Mouse (Mus musculus): ENCODE measurements at regions not wholly inside any gene's neighbourhood (a gene's known extent, or its start where the extent isn't known, plus 50 kb on each side); places are given as distances from the start of the nearest gene placed in this dataset.
A peak's percentile ranks its signal among the peaks of the same experiment; 100 is the strongest.

DNA sequence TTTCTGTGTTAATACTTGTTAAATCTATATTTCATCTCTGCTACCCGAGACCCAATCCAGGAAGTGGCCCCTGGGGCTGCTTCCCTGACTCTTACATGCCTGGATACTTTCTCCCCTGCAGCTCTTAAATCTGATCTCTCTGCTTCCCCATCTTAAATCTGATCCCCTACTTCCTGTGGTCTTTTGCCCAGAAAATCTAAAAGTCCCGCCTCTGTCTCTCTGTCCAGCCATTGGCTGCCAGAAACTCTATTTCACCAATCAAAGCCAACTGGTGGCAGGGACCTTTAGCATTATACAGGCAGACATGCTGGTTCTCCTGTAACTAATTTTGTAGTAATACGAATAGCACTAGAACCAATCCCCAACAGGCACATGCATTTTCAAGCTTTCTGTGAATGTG is 59.0 kb upstream of the Ccdc91 start:
- no peak for DNase-seq

DNA sequence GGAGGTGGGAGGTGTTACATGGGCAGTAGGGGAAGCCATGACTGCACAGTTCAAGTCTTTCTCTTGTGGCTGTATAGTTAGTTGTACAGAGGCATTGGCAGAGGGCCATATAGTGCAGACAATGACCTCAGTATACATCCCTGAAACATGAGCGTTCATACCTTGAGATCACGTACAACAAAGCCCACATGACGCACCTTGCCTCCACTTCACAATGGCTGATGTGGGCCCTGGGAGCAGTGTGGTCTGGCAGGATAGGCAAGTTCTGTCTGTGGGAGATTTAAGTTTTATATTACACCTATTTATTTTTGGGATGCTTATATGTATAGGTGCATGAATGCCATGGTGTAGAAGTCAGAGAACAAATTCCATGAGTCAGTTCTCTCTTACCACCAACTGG is 61.9 kb upstream of the Ccdc91 start:
- no peak for DNase-seq

DNA sequence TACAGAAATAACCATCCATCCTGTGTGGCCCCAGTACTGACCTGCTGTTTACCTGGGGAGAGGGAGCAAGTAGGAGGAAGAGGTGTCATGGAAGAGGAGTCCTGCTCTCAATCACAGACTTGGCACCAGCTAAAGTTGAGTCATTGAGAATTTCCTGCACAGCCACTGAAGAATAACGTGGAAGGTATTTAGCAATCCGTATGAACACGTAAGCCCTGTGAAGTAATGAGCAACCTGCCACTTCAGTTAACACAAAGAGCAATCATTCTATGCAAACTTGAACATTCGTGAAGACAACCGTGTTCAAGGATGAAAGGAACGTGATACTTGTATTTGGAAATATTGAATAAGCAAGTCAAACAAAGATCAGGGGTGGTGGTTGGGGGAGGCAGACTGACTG is 77.6 kb upstream of the Ccdc91 start:
- no peak for DNase-seq

DNA sequence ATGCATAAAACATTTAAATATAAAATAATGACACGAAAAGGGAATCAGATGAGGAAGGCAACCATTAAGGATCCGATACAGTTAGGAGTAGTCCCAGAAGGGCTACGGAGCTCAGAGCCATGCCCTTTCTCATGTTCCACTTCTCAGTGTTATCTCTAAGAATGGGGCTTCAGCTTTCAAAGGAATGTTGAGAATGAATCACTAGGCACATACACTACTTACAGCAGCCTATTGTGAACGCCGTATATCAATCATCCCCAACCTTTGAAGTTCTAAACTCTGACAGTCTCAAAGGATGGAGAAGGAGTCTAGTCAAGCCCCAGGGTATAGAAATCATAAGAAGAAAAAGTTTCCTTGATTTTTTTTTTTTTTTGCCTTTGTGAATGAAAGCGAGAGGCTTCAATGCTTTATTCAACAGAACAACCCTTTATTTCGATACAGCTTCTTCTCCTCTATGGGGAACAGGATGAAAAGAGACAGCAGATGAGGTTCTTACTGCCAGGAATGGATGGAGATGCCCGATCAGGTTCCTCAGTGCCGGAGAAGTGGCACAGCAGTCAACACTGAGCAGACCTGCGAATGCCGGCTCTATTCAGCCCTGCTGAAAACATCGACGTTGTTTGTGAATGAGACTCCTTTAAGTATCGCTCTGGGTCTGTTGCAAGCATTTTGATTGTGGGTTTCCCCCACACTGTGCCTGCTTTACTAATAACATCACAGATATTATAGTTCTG is 84.0 kb upstream of the Ccdc91 start:
- no peak for DNase-seq

DNA sequence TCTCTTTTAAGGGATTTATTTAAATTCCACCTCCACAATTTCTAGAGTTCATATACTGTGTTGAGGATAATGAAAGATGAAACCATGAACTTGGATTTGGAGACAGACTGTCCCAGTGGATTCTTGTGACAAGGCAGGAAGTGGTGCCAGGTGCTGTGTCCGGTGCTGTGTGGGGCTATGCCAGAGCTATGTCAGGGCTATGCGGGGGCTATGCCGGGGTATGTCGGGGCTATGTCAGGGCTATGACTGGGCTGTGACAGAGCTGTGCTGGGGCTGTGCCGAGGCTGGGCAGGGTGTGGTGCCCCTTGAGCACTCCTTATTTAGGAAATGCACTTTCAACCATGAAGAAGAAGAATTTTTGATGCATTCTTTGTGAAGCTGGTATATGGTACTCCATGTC is 85.1 kb upstream of the Ccdc91 start:
- DNase-seq, result no peak

DNA sequence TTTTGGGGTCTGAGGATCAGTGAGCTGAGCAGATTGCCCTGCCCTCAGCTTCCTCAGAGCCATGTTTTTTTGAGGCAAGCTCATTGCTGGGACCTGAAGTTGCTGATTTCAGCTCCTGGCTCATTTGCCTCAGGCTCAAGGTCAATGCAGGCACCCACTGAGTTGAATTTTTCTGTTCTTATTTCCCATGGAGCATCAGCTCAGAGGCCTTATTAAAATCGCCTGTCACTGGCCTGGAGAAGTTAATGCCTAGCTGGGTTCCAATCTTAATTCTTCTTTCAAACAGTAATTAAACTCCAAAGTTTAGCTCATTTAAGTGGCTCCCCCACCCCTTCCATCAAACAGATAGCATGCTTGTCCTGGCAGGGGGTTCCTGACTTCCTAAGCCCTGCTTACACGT is 86.9 kb upstream of the Ccdc91 start:
- DNase-seq, result no peak

DNA sequence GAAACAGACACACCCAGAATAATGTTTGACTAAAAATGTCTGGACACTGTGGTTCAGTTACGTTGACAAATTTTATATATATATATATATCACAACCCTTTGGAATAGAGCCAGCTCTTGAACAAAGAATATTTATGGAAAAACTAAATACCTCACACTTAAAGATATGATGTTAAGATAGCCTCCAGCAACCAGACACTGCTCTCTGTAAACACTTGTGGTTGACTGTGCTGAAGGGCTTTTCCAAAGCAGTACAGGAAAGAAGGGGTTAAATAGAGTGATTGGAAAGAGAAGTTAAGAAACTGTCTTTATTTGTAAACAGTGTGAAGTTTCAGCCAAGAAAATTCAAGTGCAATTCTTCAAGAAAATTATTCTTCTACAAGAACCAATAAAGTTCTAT is 90.0 kb upstream of the Ccdc91 start:
- no peak for DNase-seq

DNA sequence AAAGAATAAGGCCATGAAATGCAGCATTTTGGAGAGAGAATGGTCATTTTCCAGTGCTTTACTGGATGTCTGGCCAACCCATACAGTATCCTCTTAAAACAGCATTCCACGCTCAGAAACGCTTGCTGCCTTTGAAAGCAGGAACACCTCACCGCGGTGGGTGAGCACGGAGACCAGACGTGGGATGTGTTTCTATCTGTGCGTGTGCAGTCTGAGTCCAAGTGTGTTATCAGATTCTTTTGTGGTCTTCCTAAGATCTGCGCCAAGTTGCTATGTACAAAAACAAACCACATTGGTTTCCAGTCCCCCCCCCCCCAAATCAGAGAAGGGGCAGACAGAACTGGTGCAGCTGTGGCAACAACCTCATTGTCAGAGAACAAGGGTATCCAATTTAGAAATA is 95.1 kb upstream of the Ccdc91 start:
- no peak for DNase-seq

DNA sequence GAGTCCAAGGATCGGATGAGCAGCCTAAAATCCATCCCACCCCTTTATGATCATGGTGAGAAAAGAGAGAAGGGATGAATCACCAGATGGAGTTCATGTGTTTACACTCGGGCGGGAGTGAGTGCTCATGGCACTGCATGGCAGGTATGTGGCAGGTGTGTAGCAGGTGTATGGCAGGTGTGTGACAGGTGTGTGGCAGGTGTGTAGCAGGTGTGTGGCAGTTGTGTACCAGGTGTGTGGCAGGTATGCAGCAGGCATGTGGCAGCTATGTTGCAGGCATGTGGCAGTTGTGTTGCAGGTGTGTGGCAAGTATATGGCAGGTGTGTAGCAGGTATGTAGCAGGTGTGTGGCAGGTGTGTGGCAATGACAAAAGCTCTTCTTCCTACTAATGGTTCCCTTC is 97.9 kb upstream of the Ccdc91 start:
- DNase-seq, result no peak

DNA sequence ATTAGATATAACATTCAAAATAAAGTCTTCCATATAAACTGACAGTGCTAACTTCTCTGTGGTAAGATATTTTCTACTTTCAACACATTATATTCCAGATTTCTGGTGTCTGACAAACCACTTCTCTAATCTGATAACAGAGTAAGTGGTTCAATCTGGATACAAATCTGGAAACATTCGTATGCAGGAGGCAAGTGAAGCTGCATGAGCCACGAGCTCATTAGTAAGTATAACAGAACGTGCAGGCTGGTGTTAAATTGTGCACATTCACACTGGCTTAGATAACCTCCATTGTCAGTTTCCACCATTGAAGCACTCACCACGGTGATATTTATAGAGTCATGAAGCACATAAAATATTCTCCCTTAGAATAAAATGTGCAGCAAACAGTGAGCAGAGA is 103.9 kb upstream of the Ccdc91 start:
- peak; percentile 10 for DNase-seq

DNA sequence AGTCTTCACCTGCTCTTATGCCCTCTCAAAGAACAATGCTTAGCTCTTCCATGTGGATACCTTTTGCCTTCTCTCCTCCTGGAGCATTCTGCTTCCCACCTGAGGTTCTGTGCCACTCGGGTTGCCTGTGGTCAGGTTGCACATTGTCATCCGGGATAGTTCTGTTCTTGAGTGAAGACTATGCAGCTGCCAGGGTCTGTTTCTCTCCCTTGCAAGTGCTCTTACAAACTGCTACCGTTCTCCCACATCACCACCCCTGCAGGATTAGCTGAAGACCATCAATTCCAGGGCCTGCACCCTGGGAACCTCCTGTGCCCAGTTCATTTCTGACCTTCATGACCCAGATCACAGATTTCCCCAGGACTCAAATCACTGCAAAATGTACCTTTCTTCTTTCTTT is 104.3 kb upstream of the Ccdc91 start:
- no peak for DNase-seq

DNA sequence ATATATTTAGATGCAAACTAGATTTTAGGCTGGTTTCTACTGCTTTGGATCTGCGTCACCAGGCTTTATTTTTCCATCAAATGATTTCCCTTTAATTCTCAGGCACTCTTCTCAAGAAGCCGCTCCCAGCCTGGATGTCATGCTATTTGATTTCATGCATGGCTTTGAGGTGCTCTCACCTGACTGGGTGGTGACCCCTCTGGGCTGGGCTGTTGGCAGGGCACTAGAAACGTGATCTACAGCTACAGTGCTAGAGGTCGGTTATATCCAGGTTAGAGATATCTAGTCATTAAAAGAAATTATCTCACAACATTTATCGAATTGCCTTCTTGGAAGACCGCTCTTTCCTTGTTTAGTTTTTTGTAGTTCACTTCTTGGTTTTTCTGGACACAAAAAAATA is 98.9 kb upstream of the Pthlh start:
- DNase-seq, result no peak

DNA sequence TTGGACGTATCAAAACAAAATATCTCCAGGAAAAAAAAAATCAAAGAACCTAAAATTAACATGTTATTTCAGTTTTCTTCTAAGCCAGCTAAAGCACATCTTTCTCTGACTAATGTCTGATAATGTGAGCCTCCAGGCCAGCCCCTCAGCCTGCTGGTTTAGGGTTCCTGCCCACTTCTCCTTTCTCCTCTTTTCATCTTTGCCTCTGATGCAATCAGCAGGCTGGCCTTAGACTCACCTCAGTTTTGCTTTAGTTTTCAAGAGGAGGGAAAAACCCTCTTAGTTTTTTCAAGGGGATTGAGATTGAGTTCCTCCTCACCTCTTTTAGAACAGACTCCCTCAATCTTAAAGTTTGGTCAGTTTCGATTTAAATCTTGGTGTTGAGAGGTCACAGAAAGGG is 93.0 kb upstream of the Pthlh start:
- no peak for DNase-seq

DNA sequence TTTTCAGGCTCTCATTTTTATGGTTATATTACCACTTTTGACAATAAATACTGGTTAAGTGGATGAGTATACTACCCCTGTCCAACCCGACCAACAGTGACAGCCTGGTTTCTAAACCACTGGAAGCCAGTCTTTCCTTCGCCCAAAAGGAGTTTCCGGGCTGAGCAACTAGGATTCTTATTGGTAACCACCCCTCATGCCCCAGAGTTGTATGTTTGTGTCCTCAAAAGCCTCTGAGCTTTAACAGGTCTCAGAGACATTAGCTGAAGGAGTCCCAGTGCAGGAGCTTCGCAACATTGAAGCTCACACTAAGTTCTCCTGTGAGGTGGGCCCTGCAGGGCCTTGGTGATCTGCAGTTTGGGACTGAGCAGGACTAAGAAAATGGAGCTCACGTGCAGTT is 92.6 kb upstream of the Pthlh start:
- no peak for DNase-seq

DNA sequence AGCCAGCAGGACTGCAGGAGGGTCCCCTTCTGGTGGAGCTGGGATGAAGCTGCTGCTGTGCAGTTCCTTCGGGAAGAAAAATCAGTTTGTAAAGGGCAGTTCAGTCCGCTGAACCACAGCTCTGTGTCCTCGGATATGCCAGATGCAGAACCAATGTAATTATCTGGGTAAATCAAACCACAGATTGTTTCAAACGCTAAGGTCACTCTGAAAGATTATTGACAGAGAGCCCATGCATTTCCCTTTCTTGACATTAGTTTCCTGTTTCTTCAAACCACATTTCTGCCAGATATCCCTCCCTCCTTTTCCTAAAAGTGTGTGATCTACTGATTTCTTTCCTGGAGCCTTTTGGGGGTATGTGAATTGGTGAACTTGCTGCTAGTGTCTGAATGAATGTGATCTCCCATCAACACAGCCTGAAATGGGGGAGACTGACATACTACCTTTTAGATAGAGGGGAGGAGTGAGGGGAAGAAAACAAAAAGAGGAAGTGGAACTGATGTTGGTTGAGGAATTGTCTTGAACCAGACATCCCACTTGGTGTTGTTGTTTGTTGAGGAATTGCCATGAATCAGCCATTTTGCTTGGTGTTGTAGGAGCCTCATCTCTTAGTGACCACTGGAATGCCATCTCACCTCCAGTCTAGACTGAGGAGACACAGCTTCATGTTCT is 85.7 kb upstream of the Pthlh start:
- DNase-seq, result no peak

DNA sequence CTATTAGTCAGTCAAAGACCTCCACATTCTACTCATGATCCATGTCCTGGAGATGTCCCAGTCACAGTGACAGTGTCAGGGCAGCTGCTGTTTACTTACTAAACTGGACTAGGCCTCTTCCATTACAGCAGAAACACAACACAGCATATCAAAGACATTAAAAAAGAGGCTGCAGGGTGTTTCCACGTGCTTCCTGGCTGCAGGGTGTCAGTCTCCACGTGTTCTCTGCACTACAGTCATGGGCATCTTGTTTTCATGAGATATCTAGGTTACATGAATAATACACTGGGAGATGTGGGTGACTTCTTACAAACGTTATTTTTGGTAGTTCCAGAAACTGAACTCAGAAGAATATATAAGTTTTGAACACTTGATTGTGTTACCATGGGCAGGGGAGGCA is 84.6 kb upstream of the Pthlh start:
- peak; percentile 28 for DNase-seq

DNA sequence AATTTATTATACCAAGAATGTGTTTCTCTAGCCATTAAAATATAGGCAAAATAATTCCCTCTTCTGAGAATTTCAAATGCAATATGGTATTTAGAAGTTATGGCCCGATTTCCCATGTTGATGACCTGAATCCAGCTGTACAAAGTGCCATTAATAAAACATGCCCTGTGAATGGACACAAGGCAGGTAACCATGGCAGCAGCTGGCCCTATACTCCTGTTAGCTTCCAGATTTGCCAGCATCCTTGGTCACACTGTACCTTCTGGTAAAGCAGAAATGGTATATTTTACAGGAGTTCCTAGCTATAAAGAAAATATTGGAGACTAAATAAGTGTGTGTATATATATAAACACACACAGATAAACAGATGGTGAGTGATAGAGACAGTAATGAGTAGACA is 77.1 kb upstream of the Pthlh start:
- DNase-seq, result no peak

DNA sequence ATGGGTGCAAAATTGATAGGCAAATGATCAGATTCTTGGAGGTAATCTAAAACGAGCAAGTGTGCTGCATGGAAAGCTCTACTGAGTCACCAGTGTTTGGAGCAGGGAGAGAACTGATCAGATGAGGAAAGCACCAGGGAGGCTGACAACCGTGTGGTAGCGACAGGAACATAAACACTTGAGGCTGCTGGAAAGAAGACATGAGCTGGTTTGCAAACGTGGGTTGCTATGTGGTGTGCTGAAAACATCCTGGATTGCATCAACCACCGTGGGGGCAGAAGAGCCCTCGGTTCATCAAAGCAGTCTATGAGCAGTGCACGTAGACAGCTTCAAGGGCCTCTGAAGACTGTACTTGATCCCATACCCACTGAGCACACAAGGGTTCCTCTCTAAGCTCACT is 69.0 kb upstream of the Pthlh start:
- DNase-seq, result peak; percentile 53

DNA sequence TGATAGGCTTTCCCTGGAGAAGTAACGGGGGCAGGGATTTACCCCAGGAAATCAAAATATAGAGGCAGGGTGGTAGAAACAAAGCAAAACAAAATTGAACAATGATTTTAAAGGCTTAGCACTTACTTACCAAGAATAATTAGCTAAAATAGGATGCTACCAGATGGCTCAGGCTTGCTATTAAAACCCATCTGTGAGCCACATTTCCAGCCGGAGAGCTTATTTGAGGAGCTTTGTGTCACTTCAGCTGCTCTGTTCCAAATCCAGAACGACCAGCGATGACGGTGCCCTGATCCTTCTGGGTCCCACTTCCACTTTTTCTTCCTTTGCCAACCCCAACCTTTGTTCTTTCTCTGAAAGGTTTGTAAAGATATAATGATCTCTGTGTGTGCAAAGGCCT is 65.2 kb upstream of the Pthlh start:
- DNase-seq, result peak; percentile 59

DNA sequence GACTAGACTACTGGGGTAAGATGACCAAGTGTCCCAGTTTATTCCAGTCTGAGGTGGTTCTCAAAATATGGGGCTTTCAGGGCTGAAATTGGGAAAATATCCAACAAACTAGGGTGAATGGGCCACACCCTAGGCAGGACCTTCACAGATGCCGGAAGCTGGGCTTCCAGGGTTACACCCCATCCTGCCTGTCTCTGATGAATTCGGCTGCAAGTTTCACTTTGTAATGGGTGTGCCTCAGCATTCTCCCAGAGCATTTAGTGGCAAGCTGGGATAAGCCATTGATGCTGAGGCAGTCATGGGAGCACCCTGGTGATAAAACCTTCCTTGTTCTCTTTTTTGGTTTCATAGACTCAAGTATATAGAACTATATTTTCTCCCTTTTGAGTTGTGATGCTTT is 60.4 kb upstream of the Pthlh start:
- no peak for DNase-seq

DNA sequence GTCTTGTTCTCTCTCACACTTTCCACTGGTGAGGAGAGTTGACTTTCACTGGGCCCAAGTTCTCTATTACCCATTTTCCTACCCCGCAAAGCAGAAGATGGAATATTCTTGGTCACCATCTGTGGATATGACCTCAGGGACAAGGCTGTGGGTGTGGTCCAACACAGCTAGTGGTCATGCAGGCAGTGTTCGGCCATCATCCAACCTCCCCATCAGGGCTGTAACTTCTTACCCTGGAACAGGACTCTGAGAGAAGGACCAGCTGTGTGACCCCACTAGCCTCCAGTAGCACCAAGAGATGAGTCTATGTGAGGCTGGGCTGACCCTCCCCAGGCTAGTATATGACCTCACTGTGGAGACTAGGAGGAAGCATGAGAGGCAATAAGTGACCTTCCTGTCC is 54.1 kb upstream of the Pthlh start:
- DNase-seq, result no peak

DNA sequence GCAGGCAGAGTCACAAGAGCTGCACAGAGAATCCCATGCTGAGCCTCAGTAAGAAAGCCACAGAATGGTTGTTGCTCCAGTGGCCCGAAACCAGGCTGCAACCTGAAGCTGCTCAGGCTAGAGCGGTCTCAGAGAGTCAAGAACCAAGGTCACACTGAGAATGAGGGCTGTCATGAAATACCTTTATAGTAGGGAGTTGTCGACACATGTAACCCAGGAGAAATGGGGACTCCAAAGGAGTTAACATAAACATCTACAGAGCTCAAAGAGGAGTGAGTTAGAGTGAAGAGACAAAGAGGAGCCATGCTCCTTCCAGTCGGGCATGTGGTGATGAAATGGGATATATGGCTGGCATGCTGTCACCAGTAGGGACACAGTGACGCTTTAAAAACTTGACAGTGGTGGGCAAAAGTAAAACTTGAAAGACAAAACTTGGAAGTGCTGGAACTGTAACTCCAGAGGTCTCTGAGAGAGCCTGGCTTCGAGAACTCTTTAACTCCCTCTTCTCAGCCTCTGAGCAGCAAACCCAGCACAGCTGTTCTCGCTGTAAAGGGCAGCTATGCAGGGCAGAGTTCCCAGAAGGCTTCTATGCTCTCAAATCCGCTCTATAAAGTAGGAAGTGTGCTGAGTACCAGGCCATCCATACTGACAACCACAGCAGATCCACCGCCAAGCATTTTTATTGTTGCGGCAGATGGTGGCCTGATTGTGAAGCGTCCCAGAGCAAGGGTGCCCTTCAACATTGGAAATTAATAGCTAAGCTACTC is 52.9 kb upstream of the Pthlh start:
- DNase-seq, result no peak

DNA sequence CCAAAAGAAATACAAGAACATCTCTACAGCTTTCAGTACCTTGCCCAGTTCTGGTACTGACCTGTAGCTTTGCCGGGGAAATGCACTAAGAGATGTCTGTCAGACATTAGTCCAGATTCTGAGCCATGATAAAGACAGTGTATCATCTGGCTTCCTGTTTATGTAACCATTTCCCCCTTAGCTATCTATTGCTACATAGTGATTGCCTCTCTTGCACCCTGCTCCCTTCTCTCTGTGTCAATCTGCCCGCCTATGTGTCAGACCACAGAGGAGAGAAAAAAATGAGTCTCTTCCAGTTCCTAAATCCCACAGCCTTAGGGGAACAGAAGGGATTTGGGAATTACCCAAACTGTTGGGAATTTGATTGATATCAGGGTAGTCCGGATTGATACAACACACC is 52.2 kb upstream of the Pthlh start:
- DNase-seq, result no peak

DNA sequence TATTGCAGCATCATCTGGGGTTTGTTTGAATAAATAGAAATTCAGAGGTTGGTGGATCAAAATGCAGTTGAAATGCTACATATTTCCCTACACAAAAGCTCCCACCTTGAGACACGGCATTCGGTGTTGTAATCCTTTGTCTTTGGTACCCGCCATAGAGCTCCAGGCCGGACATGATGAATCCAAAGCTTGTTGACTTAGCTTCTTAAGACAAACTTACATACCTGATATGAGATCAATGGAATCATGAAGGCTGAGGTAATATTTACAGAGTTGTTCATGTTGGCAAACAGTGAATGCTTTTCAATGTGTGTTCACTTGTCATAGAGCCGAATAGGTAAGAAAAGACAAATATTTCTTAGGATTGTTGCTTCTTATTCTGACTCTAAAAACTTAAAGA is 51.2 kb upstream of the Pthlh start:
- no peak for DNase-seq
